Mouse (Mus musculus) CH12.LX (cell line): ENCODE data around the gene Bcl9l. TPM values are rescaled to one million over a fixed set of nuclear protein-coding genes. Genes with fewer than 3 reads are reported as not detected.

Experiments used
- DNase-seq: peaks from one replicate; pipeline ENCODE4 v3.0.0-alpha.2; 2013; ENCODE audit errors: extremely low read depth
- H3K27ac ChIP-seq: 2 replicates; pipeline ENCODE4 v1.5.1; 2012; ENCODE audit warnings: low read depth, mild to moderate bottlenecking, control low read depth, moderate library complexity; ENCODE audit not compliant: insufficient read depth
- H3K27me3 ChIP-seq: replicated peaks from 2 replicates; pipeline ENCODE3; 2012; ENCODE audit warnings: inconsistent platforms
- H3K36me3 ChIP-seq, 2 experiments: replicated peaks in 1 of 2; 2 replicates each; pipeline versions ENCODE3 to v1.6.1; 2012; ENCODE audit warnings: inconsistent platforms in 1 of 2, low read length in 1 of 2, mild to moderate bottlenecking in 1 of 2, mixed read lengths in 1 of 2, moderate library complexity in 1 of 2; ENCODE audit not compliant: control insufficient read depth in 1 of 2, insufficient read depth in 1 of 2
- H3K4me1 ChIP-seq, 2 experiments: 2 replicates each; pipeline ENCODE4 v1.6.1; 2012; ENCODE audit warnings: inconsistent platforms in 1 of 2, moderate library complexity in 1 of 2; ENCODE audit not compliant: insufficient read depth in 2 of 2, control insufficient read depth in 1 of 2
- H3K4me2 ChIP-seq: 2 replicates; pipeline ENCODE4 v1.6.1; 2012; ENCODE audit warnings: low read depth, mild to moderate bottlenecking, control low read depth; ENCODE audit not compliant: poor library complexity, insufficient read depth, severe bottlenecking
- H3K4me3 ChIP-seq, 3 experiments: fragments of 150-350 bp in 1 of 3; sonication (generic) in 1 of 3; replicated peaks in 1 of 3; 2 replicates each; pipeline versions ENCODE3 to v1.5.1; 2011 to 2012; ENCODE audit warnings: low read depth in 2 of 3, low read length in 2 of 3, mild to moderate bottlenecking in 2 of 3, moderate library complexity in 2 of 3, control low read depth in 1 of 3, improper control_type of control experiment in 1 of 3, inconsistent platforms in 1 of 3, mixed read lengths in 1 of 3; ENCODE audit not compliant: poor library complexity in 1 of 3
- H3K79me2 ChIP-seq: replicated peaks from 2 replicates; pipeline ENCODE4 v1.6.1; 2012; ENCODE audit warnings: mild to moderate bottlenecking, moderate library complexity; ENCODE audit not compliant: control insufficient read depth, poor library complexity, insufficient read depth, severe bottlenecking; ENCODE audit errors: extremely low read depth
- H3K9ac ChIP-seq: 2 replicates; pipeline ENCODE4 v1.6.1; 2012; ENCODE audit warnings: low read depth, mild to moderate bottlenecking, control low read depth, moderate library complexity; ENCODE audit not compliant: insufficient read depth
- H3K9me3 ChIP-seq: replicated peaks from 2 replicates; pipeline ENCODE3; 2012; ENCODE audit warnings: low read length, inconsistent platforms, mixed read lengths
- CHD1 ChIP-seq: IDR thresholded peaks from 2 replicates; pipeline ENCODE4 v1.6.1; 2012; ENCODE audit warnings: low read depth, low read length, improper control_type of control experiment, inconsistent platforms
- CTCF ChIP-seq, 2 experiments: IDR thresholded peaks in 1 of 2; conservative IDR thresholded peaks in 1 of 2; 2 replicates each; pipeline ENCODE4 v1.5.1; 2011 to 2012; ENCODE audit warnings: low read depth in 2 of 2, low read length in 2 of 2, improper control_type of control experiment in 1 of 2, inconsistent platforms in 1 of 2, mild to moderate bottlenecking in 1 of 2, moderate library complexity in 1 of 2
- E2F4 ChIP-seq: IDR thresholded peaks from 2 replicates; pipeline ENCODE4 v1.6.1; 2011; ENCODE audit warnings: low read depth, low read length, improper control_type of control experiment; ENCODE audit not compliant: insufficient replicate concordance
- ELF1 ChIP-seq: IDR thresholded peaks from 2 replicates; pipeline ENCODE4 v1.6.1; 2014; ENCODE audit warnings: low read depth, mild to moderate bottlenecking, inconsistent platforms, low read length, improper control_type of control experiment
- EP300 ChIP-seq: IDR thresholded peaks from 2 replicates; pipeline ENCODE4 v1.6.1; 2011; ENCODE audit warnings: low read length, improper control_type of control experiment
- ETS1 ChIP-seq: conservative IDR thresholded peaks from 2 replicates; pipeline ENCODE4 v1.6.1; 2012; ENCODE audit warnings: low read depth, mild to moderate bottlenecking, inconsistent platforms, low read length, improper control_type of control experiment, moderate library complexity
- GABPA ChIP-seq: IDR thresholded peaks from 2 replicates; pipeline ENCODE4 v1.6.1; 2012; ENCODE audit warnings: low read depth, low read length, improper control_type of control experiment, inconsistent platforms; ENCODE audit not compliant: insufficient replicate concordance
- MAFK ChIP-seq: IDR thresholded peaks from 2 replicates; pipeline ENCODE4 v1.6.1; 2011; ENCODE audit warnings: low read length, improper control_type of control experiment; ENCODE audit not compliant: insufficient replicate concordance
- MAZ ChIP-seq: IDR thresholded peaks from 2 replicates; pipeline ENCODE4 v1.6.1; 2012; ENCODE audit warnings: low read depth, mild to moderate bottlenecking, inconsistent platforms, low read length, improper control_type of control experiment, moderate library complexity
- MYC ChIP-seq: IDR thresholded peaks from 2 replicates; pipeline ENCODE4 v1.6.1; 2011; ENCODE audit warnings: low read depth, mild to moderate bottlenecking, improper control_type of control experiment, low read length
- POLR2A ChIP-seq: IDR thresholded peaks from 2 replicates; pipeline ENCODE4 v1.6.1; 2011; ENCODE audit warnings: low read depth, mild to moderate bottlenecking, improper control_type of control experiment, low read length
- TBP ChIP-seq: conservative IDR thresholded peaks from 2 replicates; pipeline ENCODE4 v1.6.1; 2011; ENCODE audit warnings: low read depth, low read length, improper control_type of control experiment
- UBTF ChIP-seq: IDR thresholded peaks from 2 replicates; pipeline ENCODE4 v1.6.1; 2012; ENCODE audit warnings: low read depth, mild to moderate bottlenecking, inconsistent platforms, low read length, improper control_type of control experiment, moderate library complexity
- USF1 ChIP-seq: IDR thresholded peaks from 2 replicates; pipeline ENCODE4 v1.6.1; 2014; ENCODE audit warnings: low read depth, mild to moderate bottlenecking, inconsistent platforms, low read length, improper control_type of control experiment
- ZC3H11A ChIP-seq: IDR thresholded peaks from 2 replicates; pipeline ENCODE4 v1.6.1; 2012; ENCODE audit warnings: low read depth, mild to moderate bottlenecking, inconsistent platforms, low read length, improper control_type of control experiment
- dilution Hi-C: fragments of 300-500 bp; cut with MboI; formaldehyde crosslinking; loops from 2 replicates; pipeline ENCODE4 v1.14.3; 2020; ENCODE audit warnings: low sequenced_read_pairs; ENCODE audit not compliant: extremely low pct_unique_long_range_greater_than_20kb, extremely low pct_ligation_motif_present
- in situ Hi-C: fragments of 300-500 bp; cut with MboI; formaldehyde crosslinking; loops from 3 replicates; pipeline ENCODE4 v1.14.3; 2019; ENCODE audit warnings: low sequenced_read_pairs, low pct_ligation_motif_present, low pct_unique_long_range_greater_than_20kb, mixed read lengths
- polyA plus RNA-seq: library from polyadenylated mRNA; unstranded; fragments of >175 nt; gene quantifications from 2 replicates; pipeline ENCODE4 v1.2.1, GENCODE M21; 2012; ENCODE audit warnings: low read depth; ENCODE audit not compliant: insufficient read length
- total RNA-seq, 2 experiments: library from RNA; depleted of rRNA; stranded (reverse); fragments of 300-350 nt in 1 of 2; fragments of >200 nt in 1 of 2; gene quantifications; 2 replicates each; pipeline ENCODE4 v1.2.3; 2012 to 2014

The Bcl9l gene
- total and polyA plus RNA-seq, 3 experiments: 0.67 to 7.5 (median 1.6) TPM

GRCm38 (mm10) chr9:44499356-44500162 lies 16.9 kb downstream of the Bcl9l start:
- no peak overlapping the region for H3K27ac ChIP-seq
- no peaks in the 10 kb centered on the region for H3K79me2 ChIP-seq
- dilution Hi-C loops (no loop called here), in situ Hi-C loops (loop anchor here (5.0 kb wide), 1 partner anchor 37 kb away; no protein-coding TSS in a partner anchor)
- no peak overlapping the region for H3K4me2 ChIP-seq
- peaks cover 3 to 41% of the 10 kb centered on the region in 2 experiments for H3K36me3 ChIP-seq
- TF ChIP-seq MAZ (no peak), MYC (no peak), ZC3H11A (no peak), UBTF (no peak), CTCF (conservative IDR thresholded peaks at IDR 0.05 in 1 of 2, IDR thresholded peaks at IDR 0.05 in 1 of 2; ENCODE audit: low read depth in 2 of 2, low read length in 2 of 2) (no peak), E2F4 (no peak)
- no peaks in the 10 kb centered on the region for H3K9me3 ChIP-seq
- H3K9ac ChIP-seq: no peak overlapping the region
- DNase-seq: no peak
- peak overlapping the region in 1 of 3 experiments; percentile 22 for H3K4me3 ChIP-seq
- H3K27me3 ChIP-seq: no peaks in the 10 kb centered on the region
- peaks cover 53 to 78% of the 10 kb centered on the region in 2 experiments for H3K4me1 ChIP-seq

GRCm38 (mm10) chr9:44500163-44500533 lies 17.5 kb downstream of the Bcl9l start:
- dilution Hi-C loops: no loop called here
- H3K9ac ChIP-seq: no peak overlapping the region

GRCm38 (mm10) chr9:44500638-44501175 lies 18.1 kb downstream of the Bcl9l start:
- H3K36me3 ChIP-seq: peaks cover 3 to 52% of the 10 kb centered on the region in 2 experiments
- peaks cover 49 to 68% of the 10 kb centered on the region in 2 experiments for H3K4me1 ChIP-seq
- no peak overlapping the region for H3K9ac ChIP-seq
- no peak overlapping the region for H3K4me2 ChIP-seq
- in situ Hi-C loops: no loop called here
- H3K4me3 ChIP-seq: no peak overlapping the region
- dilution Hi-C loops: no loop called here
- H3K9me3 ChIP-seq: no peaks in the 10 kb centered on the region
- DNase-seq: no peak
- H3K27ac ChIP-seq: no peak overlapping the region
- H3K27me3 ChIP-seq: no peaks in the 10 kb centered on the region
- no peak for TF ChIP-seq USF1
- TF ChIP-seq CHD1: no peak
- TF ChIP-seq GABPA: no peak
- TF ChIP-seq UBTF: no peak
- TF ChIP-seq MAFK: no peak
- TF ChIP-seq ELF1: no peak
- no peak for TF ChIP-seq EP300
- TF ChIP-seq POLR2A: no peak
- H3K79me2 ChIP-seq: no peaks in the 10 kb centered on the region

More at GRCm38 (mm10) chr9:44500163-44500533, 17.5 kb downstream of the Bcl9l start:
- Histone ChIP-seq H3K27ac (no peak overlapping the region), H3K4me2 (no peak overlapping the region), H3K4me3 (no peak overlapping the region), H3K27me3 (no peaks in the 10 kb centered on the region), H3K9me3 (no peaks in the 10 kb centered on the region), H3K4me1 (peaks cover 49 to 72% of the 10 kb centered on the region in 2 experiments), H3K36me3 (peaks cover 3 to 46% of the 10 kb centered on the region in 2 experiments), H3K79me2 (no peaks in the 10 kb centered on the region)
- in situ Hi-C loops: no loop called here
- TF ChIP-seq TBP (no peak), EP300 (0 out of 2 replicates have a peak, but pooled peaks have one; percentile 9), ETS1 (0 out of 2 replicates have a peak, but pooled peaks have one; percentile 9)
- no peak for DNase-seq
